Mouse (Mus musculus) forebrain, embryonic 10.5 days (tissue): ENCODE measurements at regions not wholly inside any gene's neighbourhood (a gene's known extent, or its start where the extent isn't known, plus 50 kb on each side); places are given as distances from the start of the nearest gene placed in this dataset.

Source experiments
- DNase-seq: peaks from one replicate; pipeline ENCODE4 v3.0.0-alpha.2; 2017; ENCODE audit warnings: low spot score; ENCODE audit errors: extremely low spot score
- H3K27ac ChIP-seq: fragments of 300-500 bp; sonication (generic); 2 replicates; pipeline ENCODE4 v1.5.1; 2016; ENCODE audit warnings: mild to moderate bottlenecking
- H3K27me3 ChIP-seq: fragments of 300-500 bp; sonication (generic); 2 replicates; pipeline ENCODE4 v1.6.1; 2016; ENCODE audit warnings: mild to moderate bottlenecking; ENCODE audit not compliant: poor library complexity, severe bottlenecking
- H3K36me3 ChIP-seq: fragments of 300-500 bp; sonication (generic); replicated peaks from 2 replicates; pipeline ENCODE4 v1.6.1; 2016; ENCODE audit warnings: mild to moderate bottlenecking, moderate library complexity
- H3K4me1 ChIP-seq: fragments of 300-500 bp; sonication (generic); 2 replicates; pipeline ENCODE4 v1.6.1; 2016
- H3K4me3 ChIP-seq: fragments of 300-500 bp; sonication (generic); 2 replicates; pipeline ENCODE4 v1.5.1; 2016; ENCODE audit warnings: mild to moderate bottlenecking, moderate library complexity
- H3K9me3 ChIP-seq: fragments of 300-500 bp; sonication (generic); 2 replicates; pipeline ENCODE4 v1.6.1; 2016; ENCODE audit warnings: mild to moderate bottlenecking, moderate library complexity
- WGBS: fragments of 180-500 bp; shearing (Covaris S2); methylation state at CpG from one replicate; pipeline ENCODE4 v1.1.7; 2016; 5-methylcytosine and 5-hydroxymethylcytosine counted together

DNA sequence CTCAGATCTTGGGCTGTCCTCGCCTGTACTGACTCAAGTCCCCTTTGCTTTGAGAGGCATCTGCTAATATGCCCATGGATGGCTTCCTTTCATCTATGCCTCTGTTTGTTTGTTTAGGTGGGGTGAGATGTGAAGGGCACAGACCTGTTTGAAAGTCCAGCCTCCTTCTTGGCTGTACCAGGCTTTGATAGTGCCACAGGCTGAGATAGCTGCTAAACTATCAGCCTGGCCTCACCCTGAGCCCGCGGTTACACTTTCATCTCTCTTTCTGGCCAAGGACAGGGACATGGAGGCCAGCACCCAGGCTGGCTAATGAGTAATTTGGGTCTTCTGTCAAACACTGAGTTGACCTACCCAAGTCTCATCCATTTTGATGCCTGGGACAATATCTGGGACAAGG is 105.0 kb upstream of the Parp11 start:
- no peak for DNase-seq
- no peaks in the 10 kb centered on the region for H3K9me3 ChIP-seq
- peaks cover 32% of the 10 kb centered on the region for H3K27me3 ChIP-seq
- H3K4me3 ChIP-seq: no peak overlapping the region
- H3K4me1 ChIP-seq: peaks cover 49% of the 10 kb centered on the region
- 93% methylated on average over 3 of the region's 3 CpGs for WGBS
- H3K36me3 ChIP-seq: no peaks in the 10 kb centered on the region
- H3K27ac ChIP-seq: 0 out of 2 replicates have a peak overlapping the region, but pooled peaks have one; percentile 27

DNA sequence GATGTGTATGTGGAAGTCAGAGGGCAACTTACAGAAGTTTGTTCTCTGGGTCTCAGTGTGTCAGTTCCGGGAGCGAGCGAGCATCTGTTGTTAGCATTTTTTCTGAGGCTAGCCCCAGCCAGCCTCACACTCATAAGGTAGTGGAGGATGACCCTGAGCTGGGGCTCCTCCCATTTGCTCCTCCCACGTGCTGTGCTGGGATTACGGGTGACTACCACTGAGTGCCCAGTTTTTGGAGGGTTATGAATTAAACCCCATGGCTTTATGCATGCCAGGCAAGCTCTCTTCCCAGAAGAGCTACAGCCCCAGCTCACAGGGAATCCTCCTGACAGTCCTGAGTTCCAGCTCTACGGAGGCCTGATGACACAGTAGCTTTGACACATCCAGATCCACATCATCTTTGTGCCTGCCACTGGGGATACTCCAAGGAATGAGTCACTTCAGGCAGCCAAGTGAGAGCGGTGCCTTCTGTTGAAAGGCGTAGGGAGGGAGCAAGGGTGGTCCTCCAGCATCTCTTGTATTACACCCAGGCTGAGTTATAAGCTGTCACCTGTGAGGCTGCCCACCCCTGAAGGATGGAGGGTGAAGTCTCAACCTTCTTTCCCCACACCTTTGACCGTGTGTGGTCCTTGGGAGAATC is 97.8 kb upstream of the Parp11 start:
- H3K27ac ChIP-seq: peak overlapping the region; percentile 63; the same call in 1 of the 2 replicates
- no peaks in the 10 kb centered on the region; the same call in 1 of the 2 replicates for H3K9me3 ChIP-seq
- H3K27me3 ChIP-seq: peaks cover 14% of the 10 kb centered on the region; the same call in 1 of the 2 replicates
- WGBS: 89% methylated on average over 9 of the region's 9 CpGs
- DNase-seq: no peak
- H3K4me1 ChIP-seq: peaks cover 24% of the 10 kb centered on the region
- H3K4me3 ChIP-seq: no peak overlapping the region
- H3K36me3 ChIP-seq: no peaks in the 10 kb centered on the region

DNA sequence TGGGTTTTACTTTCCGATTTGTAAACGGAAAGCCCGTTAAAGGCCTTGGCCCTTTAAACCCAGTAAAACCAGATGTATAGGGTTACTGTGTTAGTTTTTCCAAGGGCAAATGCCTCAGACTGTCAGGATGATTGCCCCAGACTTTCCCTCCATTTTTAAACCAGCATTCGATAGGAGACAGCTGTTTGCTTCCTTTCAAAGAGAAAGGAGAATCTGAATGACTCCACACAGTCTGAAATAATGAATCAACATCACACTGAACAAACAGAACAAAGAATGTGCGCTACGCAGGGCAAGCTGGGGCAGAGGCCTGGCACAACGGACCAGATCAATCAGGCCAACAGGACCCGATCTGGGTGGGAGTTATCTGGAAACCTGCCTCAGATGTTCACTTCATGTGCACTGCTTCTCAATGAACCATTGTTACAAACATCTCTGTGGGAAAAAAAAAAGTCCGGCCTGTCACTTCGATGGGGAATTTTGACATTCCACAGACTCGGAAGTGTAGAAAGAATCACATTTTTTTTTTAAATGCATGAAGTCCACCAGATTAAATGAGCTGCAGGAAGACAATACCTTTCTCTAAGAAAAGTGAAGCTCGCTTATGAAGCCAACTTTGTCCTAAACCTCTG is 97.0 kb upstream of the Parp11 start:
- Histone ChIP-seq H3K36me3 (no peaks in the 10 kb centered on the region), H3K27ac (peak overlapping the region; percentile 63), H3K9me3 (no peaks in the 10 kb centered on the region; the same call in 1 of the 2 replicates), H3K4me3 (no peak overlapping the region), H3K27me3 (peaks cover 8% of the 10 kb centered on the region; the same call in 1 of the 2 replicates), H3K4me1 (peaks cover 19% of the 10 kb centered on the region)
- 64% methylated on average over 12 of the region's 12 CpGs for WGBS
- DNase-seq: no peak

DNA sequence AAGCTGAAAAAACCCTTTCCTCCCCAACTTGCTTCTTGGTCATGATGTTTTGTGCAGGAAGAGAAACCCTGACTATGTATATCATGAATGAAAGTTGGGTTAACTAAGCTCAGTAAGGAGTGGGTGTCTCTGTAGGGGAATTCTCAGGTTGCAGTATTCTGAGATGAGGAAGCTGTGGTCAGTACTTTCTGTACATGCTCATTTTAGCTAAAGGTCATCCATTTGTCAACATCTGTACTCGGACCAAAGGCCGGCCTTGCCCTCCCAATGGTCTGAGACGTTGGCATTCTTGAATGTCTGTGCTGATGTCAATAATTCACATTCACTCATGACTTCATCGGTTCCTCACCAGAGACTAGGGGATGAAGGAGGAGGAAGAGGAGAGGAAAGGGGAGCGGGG is 94.9 kb upstream of the Parp11 start:
- 0 out of 2 replicates have a peak, but pooled peaks cover 3% of the 10 kb centered on the region for H3K27me3 ChIP-seq
- 91% methylated on average over 5 of the region's 5 CpGs for WGBS
- DNase-seq: no peak
- H3K27ac ChIP-seq: no peak overlapping the region
- no peaks in the 10 kb centered on the region; the same call in 1 of the 2 replicates for H3K9me3 ChIP-seq
- peaks cover 16% of the 10 kb centered on the region for H3K4me1 ChIP-seq
- H3K36me3 ChIP-seq: no peaks in the 10 kb centered on the region
- H3K4me3 ChIP-seq: no peak overlapping the region

DNA sequence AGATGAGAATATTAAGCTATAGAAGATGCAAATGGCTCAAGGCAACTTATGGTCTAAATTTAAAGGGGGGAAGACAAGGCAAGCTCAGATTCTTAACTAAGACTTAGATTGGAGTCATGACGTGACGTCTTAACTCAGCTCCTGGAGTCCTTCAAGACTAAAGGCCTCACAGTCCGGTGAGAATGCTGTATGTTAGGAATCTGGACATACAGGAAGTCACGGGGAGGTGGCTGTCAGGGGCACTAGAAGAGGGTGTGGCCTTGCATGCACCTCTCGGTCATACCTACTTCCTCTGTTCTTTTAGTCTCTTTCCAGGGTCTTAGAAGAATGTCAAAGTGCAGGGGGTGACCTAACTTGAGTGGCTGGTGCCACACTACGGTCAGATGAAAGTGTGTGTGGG is 91.5 kb upstream of the Parp11 start:
- peaks cover 9% of the 10 kb centered on the region for H3K27me3 ChIP-seq
- 84% methylated on average over 6 of the region's 6 CpGs for WGBS
- peaks cover 28% of the 10 kb centered on the region for H3K4me1 ChIP-seq
- DNase-seq: no peak
- no peak overlapping the region for H3K4me3 ChIP-seq
- H3K9me3 ChIP-seq: no peaks in the 10 kb centered on the region; the same call in 1 of the 2 replicates
- no peaks in the 10 kb centered on the region for H3K36me3 ChIP-seq
- H3K27ac ChIP-seq: no peak overlapping the region

DNA sequence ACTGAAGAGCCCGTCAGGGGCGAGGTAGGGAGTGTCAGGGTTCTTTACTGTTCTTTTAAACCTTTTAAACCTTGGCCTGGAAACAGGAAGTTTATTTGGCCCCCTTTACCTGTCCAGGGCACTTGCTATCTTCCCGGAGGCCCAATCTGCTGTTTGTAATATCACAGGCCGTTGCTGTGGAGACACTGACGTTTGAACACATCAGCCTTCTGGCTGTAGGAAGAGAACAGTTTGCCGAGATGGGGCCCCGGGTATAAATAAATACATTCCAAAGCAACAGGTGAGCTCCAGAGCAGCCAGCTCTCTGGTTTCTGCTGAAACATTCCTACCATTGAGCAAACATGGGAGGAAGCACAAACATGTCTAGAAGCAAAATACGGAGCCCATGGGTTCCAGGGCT is 90.2 kb upstream of the Parp11 start:
- H3K27ac ChIP-seq: 0 out of 2 replicates have a peak overlapping the region, but pooled peaks have one; percentile 48
- 88% methylated on average over 8 of the region's 8 CpGs for WGBS
- peaks cover 34% of the 10 kb centered on the region for H3K4me1 ChIP-seq

DNA sequence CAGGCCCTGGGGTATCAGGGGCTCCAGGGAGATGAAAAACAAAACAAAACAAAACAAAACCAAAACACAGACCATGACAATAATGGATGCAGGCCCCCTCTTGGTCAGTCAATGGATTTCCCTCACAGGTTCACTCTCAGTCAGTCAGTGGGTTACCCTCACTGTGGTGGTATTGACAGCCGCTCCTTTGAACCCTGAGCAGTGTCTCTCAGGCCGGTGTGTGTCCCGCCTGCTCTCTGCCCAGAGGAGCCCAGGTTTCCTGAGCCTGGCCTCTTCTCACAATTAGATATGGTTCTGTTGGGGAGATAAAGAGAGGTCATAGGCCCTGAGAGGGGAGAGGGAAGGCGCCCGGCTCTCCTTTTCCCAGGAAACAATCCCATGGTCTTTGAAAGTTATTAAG is 87.8 kb upstream of the Parp11 start:
- no peak for DNase-seq
- Histone ChIP-seq H3K27ac (peak overlapping the region; percentile 77), H3K4me1 (peaks cover 58% of the 10 kb centered on the region), H3K27me3 (peaks cover 42% of the 10 kb centered on the region), H3K4me3 (no peak overlapping the region), H3K36me3 (no peaks in the 10 kb centered on the region), H3K9me3 (no peaks in the 10 kb centered on the region; the same call in 1 of the 2 replicates)
- WGBS: 32% methylated on average over 5 of the region's 5 CpGs

More for the DNA sequence above, 90.2 kb upstream of the Parp11 start:
- peaks cover 18% of the 10 kb centered on the region for H3K27me3 ChIP-seq
- H3K4me3 ChIP-seq: no peak overlapping the region
- H3K36me3 ChIP-seq: no peaks in the 10 kb centered on the region
- no peaks in the 10 kb centered on the region; the same call in 1 of the 2 replicates for H3K9me3 ChIP-seq
- no peak for DNase-seq

DNA sequence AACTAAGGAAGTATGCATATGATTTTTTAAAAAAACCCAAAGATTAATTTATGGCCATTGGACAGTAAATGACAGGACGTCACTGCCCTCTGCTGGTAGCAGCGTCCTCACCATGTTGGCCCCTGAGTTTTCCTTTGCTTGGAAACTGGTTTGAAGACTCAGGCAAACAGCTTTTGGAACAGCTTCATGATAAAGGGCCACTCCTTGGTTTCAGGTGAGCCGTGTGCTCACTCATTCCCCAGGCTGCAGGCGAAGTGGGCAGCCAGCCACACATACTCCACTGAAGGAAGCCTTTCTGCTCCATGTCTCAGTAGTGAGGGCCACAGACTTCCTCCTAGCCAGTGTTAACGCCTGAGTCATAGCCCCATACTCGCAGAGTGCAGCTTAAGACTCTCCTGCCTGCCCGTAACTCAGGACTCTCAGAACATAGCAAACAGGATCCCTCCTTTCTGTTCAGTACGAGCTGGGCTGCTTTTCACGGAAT is 87.2 kb upstream of the Parp11 start:
- Histone ChIP-seq H3K27me3 (peaks cover 48% of the 10 kb centered on the region), H3K36me3 (no peaks in the 10 kb centered on the region), H3K4me3 (no peak overlapping the region), H3K9me3 (no peaks in the 10 kb centered on the region), H3K4me1 (peaks cover 64% of the 10 kb centered on the region), H3K27ac (peak overlapping the region; percentile 59)
- peak; percentile 66 for DNase-seq
- WGBS: 50% methylated on average over 9 of the region's 9 CpGs

DNA sequence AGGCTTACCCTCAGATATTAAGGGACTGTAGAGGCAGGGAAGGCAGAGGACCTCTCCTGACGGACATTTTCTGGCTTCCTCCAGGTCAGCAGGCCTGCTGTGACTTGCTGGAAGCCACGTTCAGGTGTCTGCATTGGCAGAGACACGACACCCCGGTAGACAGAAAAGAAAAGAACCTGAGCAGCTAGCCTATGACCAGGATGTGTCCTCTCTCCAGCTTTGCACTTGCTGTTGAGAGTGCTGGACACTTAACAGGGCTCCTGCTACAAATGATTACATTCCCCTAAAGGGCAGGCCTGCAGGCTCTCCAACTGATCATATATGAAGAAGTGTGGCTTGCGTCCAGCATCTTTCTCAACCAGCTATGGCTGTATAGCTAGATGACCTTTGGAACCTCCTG is 84.5 kb upstream of the Parp11 start:
- 82% methylated on average over 5 of the region's 5 CpGs for WGBS

DNA sequence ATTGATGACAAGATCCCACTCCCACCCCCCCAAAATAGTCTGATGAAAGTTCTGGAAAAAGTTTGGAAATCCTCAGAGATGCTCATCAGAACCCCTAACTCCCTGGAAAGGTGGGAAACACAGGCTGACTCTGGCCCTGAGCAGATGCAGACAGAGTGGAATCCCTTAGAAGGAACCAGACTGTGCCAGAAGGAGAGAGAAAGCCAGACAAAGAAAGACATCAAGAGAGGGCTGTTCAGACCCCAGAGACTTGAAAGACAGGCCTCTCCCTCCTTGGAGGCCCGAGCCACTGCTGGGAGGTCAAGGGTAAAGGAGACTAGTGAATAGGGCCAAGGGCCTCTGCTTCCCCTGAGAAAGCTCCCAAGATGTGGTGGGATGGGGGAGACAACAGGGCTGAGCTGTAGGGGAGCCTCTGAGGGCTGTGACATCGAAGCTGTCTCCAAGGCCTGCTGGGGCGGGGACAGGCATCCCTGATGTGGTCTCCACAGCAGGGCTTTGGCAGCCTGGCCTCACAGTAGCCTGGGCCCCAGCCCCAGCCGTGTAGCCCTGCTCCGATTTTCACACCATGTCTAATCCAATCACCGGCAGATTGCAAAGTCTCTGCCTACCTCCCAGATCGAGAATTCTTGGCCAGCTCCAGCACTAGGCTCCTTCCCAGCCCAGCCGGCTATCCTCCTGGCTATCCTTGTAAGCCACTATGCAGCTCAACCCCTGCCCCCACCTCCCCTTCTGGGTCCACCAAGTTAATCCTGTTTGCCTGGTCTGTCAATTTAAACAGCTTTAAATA is 83.5 kb upstream of the Parp11 start:
- peak; percentile 70 for DNase-seq
- Histone ChIP-seq H3K4me3 (peak overlapping the region; percentile 11), H3K4me1 (peaks cover 63% of the 10 kb centered on the region), H3K36me3 (no peaks in the 10 kb centered on the region), H3K9me3 (no peaks in the 10 kb centered on the region), H3K27me3 (peaks cover 76% of the 10 kb centered on the region), H3K27ac (peak overlapping the region; percentile 87)
- 2% methylated on average over 8 of the region's 8 CpGs for WGBS

More for the DNA sequence above, 84.5 kb upstream of the Parp11 start:
- Histone ChIP-seq H3K27me3 (peaks cover 69% of the 10 kb centered on the region), H3K27ac (peak overlapping the region; percentile 87), H3K4me3 (no peak overlapping the region), H3K9me3 (no peaks in the 10 kb centered on the region), H3K4me1 (peaks cover 73% of the 10 kb centered on the region), H3K36me3 (no peaks in the 10 kb centered on the region)
- no peak for DNase-seq

DNA sequence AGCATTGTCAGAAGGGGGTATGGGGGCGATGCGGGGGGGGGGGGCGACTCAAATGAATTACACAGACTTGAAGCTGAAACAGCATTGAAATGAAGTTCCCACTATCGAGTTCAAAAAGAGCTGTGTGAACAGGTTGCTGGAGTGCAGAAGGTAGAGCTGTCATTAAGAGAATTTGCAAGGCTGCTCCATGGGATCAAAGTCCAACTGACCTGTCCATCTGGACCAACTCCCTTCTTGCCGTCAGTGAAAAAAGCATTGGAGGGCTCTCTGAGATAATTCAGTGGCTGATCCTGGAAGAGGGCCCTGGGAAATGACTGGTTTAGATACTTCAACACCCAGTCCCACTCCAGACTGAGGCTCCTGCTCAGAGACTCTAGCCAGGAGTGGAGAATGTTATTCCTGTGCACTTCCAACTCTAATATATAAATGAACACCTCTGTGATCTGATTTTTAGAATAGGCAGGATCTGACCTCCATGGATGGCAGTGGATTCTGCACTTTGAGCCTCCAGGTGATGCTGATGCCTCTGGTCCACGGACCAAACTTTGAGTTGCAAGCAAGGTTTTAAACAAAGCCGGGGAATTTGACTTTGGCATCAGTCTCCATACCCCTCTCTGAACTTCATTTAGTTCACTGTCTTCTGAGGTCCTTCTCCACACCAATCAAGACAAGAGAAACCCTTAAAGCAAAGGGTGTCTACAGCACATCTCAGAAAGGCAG is 82.6 kb upstream of the Parp11 start:
- WGBS: 24% methylated on average over 7 of the region's 7 CpGs
- DNase-seq: no peak
- peak overlapping the region; percentile 87 for H3K27ac ChIP-seq
- peaks cover 58% of the 10 kb centered on the region for H3K4me1 ChIP-seq
- no peaks in the 10 kb centered on the region for H3K36me3 ChIP-seq
- H3K9me3 ChIP-seq: no peaks in the 10 kb centered on the region
- H3K4me3 ChIP-seq: peak overlapping the region; percentile 11; the same call in 1 of the 2 replicates
- peaks cover 77% of the 10 kb centered on the region for H3K27me3 ChIP-seq

DNA sequence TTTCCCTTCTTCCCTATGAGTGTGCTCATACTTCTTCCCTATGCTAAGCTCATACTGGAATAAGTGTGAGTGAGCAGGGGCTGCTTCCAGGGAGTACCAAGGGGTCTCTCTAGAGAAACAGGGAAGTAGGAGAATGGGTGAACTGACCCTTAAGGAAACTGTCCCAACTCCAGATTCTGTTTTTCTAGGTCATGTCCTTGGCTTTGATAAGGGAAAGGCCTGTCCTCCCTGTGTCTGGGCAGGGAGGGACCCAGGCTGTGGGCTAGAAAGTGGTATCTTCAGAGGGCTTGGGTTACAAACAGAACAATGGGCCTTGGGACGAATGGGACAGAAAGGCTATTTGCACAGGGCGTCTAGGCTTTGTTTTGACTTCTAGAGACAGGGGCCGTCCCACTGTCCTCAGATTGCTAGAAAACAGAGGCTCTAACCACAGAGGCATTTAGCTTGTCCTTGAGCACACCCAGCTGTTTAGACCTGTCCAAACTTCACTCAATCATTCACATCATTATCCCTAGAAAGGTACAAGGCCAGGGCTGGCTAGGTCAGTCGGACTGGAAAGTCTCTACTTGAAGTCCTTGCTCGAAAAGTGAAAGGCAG is 82.0 kb upstream of the Parp11 start:
- peaks cover 51% of the 10 kb centered on the region for H3K4me1 ChIP-seq
- peak overlapping the region; percentile 87 for H3K27ac ChIP-seq
- no peaks in the 10 kb centered on the region for H3K9me3 ChIP-seq
- no peak for DNase-seq
- WGBS: 44% methylated on average over 5 of the region's 5 CpGs
- H3K4me3 ChIP-seq: no peak overlapping the region
- no peaks in the 10 kb centered on the region for H3K36me3 ChIP-seq
- H3K27me3 ChIP-seq: peaks cover 77% of the 10 kb centered on the region
